Mouse (Mus musculus): Measurements from ENCODE around the gene Rfc1. TPM values are rescaled to one million over a fixed set of nuclear protein-coding genes. Genes with fewer than 3 reads are reported as not detected.

Rfc1 gene
- 42.8 TPM for polyA plus RNA-seq (2017; shearing (Covaris generic))

GRCm38 (mm10) chr5:65335298-65336074 is at the start of gene Rfc1:
Gene Rfc1, minus strand, starts transcription at chr5:65335670.

GRCm38 (mm10) chr5:65348168-65348567 is 12.7 kb upstream of the Rfc1 start, which contains the start of gene Klb:
Gene Klb, plus strand, starts transcription at chr5:65348314.

Other genes with a start within 250 kb of the Rfc1 start
- gene Tmem156, start 243.5 kb downstream of the Rfc1 start, polyA plus RNA-seq (2017; shearing (Covaris generic)): 13.2 TPM
- 35.8 TPM for gene Klhl5, start 228.1 kb downstream of the Rfc1 start, polyA plus RNA-seq (2017; shearing (Covaris generic))
- gene Wdr19, start 136.0 kb downstream of the Rfc1 start, polyA plus RNA-seq (2017; shearing (Covaris generic)): 3.8 TPM
- gene Klb, start 12.6 kb upstream of the Rfc1 start, polyA plus RNA-seq (2017; shearing (Covaris generic)): 0.12 TPM
- gene Rpl9, start 55.8 kb upstream of the Rfc1 start, polyA plus RNA-seq (2017; shearing (Covaris generic)): 1,101 TPM
- 27.3 TPM for gene Lias, start 55.8 kb upstream of the Rfc1 start, polyA plus RNA-seq (2017; shearing (Covaris generic))
- 24.8 TPM for gene Ugdh, start 100.3 kb upstream of the Rfc1 start, polyA plus RNA-seq (2017; shearing (Covaris generic))
- gene Gm43552, start 157.2 kb upstream of the Rfc1 start, polyA plus RNA-seq (2017; shearing (Covaris generic)): 5.9 TPM
- 140 TPM for gene Smim14, start 201.5 kb upstream of the Rfc1 start, polyA plus RNA-seq (2017; shearing (Covaris generic))
- 122 TPM for gene Ube2k, start 201.6 kb upstream of the Rfc1 start, polyA plus RNA-seq (2017; shearing (Covaris generic))